Mouse (Mus musculus) heart, postnatal 0 days (tissue): ENCODE results near the gene Lonp1. TPM values are rescaled to one million over a fixed set of nuclear protein-coding genes. Genes with fewer than 3 reads are reported as not detected.

Source experiments
- ATAC-seq: fragments of 200-750 bp; cut with Nextera tagmentation; 2 replicates; pipeline ENCODE4 v1.8.0; 2017; ENCODE audit warnings: low read depth, moderate number of reproducible peaks, moderate library complexity; ENCODE audit not compliant: insufficient read depth
- DNase-seq: peaks from one replicate; pipeline ENCODE4 v3.0.0-alpha.2; 2016; ENCODE audit warnings: low spot score
- H3K27ac ChIP-seq: fragments of 300-500 bp; sonication (generic); 2 replicates; pipeline ENCODE4 v1.5.1; 2014; ENCODE audit warnings: low read depth, mild to moderate bottlenecking
- H3K27me3 ChIP-seq: fragments of 300-500 bp; sonication (generic); 2 replicates; pipeline ENCODE4 v1.6.1; 2014; ENCODE audit warnings: low read length, mixed read lengths; ENCODE audit not compliant: control insufficient read depth, insufficient read depth
- H3K36me3 ChIP-seq: fragments of 300-500 bp; sonication (generic); replicated peaks from 2 replicates; pipeline ENCODE4 v1.6.1; 2014; ENCODE audit warnings: low read length, mixed read lengths; ENCODE audit not compliant: control insufficient read depth, insufficient read depth
- H3K4me1 ChIP-seq: fragments of 300-500 bp; sonication (generic); 2 replicates; pipeline ENCODE4 v1.6.1; 2014; ENCODE audit warnings: antibody characterized with exemption; ENCODE audit not compliant: control insufficient read depth, insufficient read depth
- H3K4me2 ChIP-seq: fragments of 300-500 bp; sonication (generic); 2 replicates; pipeline ENCODE4 v1.6.1; 2014; ENCODE audit warnings: low read depth, mild to moderate bottlenecking, low read length, moderate library complexity
- H3K4me3 ChIP-seq: fragments of 300-500 bp; sonication (generic); 2 replicates; pipeline ENCODE4 v1.5.1; 2014; ENCODE audit warnings: low read depth, low read length
- H3K9ac ChIP-seq: fragments of 300-500 bp; sonication (generic); replicated peaks from 2 replicates; pipeline ENCODE4 v1.6.1; 2014; ENCODE audit warnings: low read depth, low read length, mixed read lengths
- H3K9me3 ChIP-seq: fragments of 300-500 bp; sonication (generic); replicated peaks from 2 replicates; pipeline ENCODE4 v1.6.1; 2016; ENCODE audit warnings: low read length; ENCODE audit not compliant: control insufficient read depth
- CTCF ChIP-seq: IDR thresholded peaks from 2 replicates; pipeline ENCODE4 v1.5.1; 2016; ENCODE audit warnings: antibody characterized with exemption, control low read depth, low read depth
- EP300 ChIP-seq: IDR thresholded peaks from 2 replicates; pipeline ENCODE4 v1.6.1; 2016; ENCODE audit warnings: antibody characterized with exemption, low read depth
- whole genome bisulfite sequencing: fragments of 180-500 bp; shearing (Covaris S2); extraction: QIAGEN DNeasy Blood & Tissue Kit; methylation state at CpG from one replicate; pipeline ENCODE4 v1.1.7; 2014; 5-methylcytosine and 5-hydroxymethylcytosine counted together
- polyA plus RNA-seq: library from polyadenylated mRNA; unstranded; fragments of >200 nt; fragmentation: Nextera tagmentation; extraction: Ambion mirVana; gene quantifications from 2 replicates; pipeline ENCODE4 v1.2.1, GENCODE M21; 2015
- total RNA-seq: library from RNA; depleted of rRNA; stranded (reverse); fragments of >200 nt; gene quantifications from 2 replicates; pipeline ENCODE4 v1.2.3, GENCODE M21; 2014; ENCODE audit warnings: low replicate concordance; rRNA removed

Gene Lonp1
- 109 and 115 TPM in 2 replicates for total RNA-seq
- 43.6 and 46.4 TPM in 2 replicates for polyA plus RNA-seq

DNA sequence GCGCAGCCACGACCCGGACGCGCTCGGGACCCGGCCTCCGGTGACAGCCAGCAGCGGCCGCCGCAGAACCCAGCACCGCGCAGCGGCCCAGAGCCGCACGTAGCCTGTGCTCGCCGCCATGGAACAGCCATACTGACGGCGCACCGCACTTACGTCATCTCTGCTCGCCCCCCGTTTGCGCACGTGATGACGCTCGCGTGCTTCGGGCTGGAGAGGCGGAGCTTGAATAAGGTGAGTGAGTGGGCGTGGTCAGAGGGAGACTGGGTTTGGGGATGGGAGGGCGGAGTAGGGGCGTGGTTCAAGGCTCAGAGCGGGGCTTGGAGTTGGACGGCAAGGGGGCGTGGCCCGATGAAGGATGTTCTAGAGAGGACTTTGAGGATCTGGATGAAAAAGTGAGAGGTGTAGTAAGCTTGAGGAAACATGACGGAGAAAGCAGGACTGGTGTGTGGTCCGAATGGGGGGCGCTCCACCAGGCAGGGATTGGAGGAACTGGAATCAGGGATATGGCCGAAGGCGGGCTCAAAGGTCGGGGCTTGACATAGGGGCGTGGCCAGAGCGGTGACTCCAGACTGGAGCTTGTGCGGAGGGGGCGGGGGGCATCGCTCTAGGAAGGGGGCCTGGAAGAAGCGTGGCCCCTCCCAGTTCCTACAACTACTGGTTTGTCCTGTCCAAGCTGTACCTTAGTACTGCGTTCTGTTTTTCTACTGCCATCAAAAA is at the start of gene Lonp1:
Gene Lonp1 (minus strand): TSS at position 134 of the 717 bp plus-strand sequence.
- peak within 1 kb of the TSS; percentile 97 for H3K4me2 ChIP-seq
- peak within 1 kb of the TSS; percentile 92 for H3K4me3 ChIP-seq
- peak within 1 kb of the TSS; percentile 52; the same call in 1 of the 2 replicates for H3K27ac ChIP-seq
- peaks cover 25% of the 10 kb centered on the region for H3K4me1 ChIP-seq
- no peak; the same call in 1 of the 2 replicates for TF ChIP-seq CTCF
- peak within 1 kb of the TSS; percentile 81 for H3K9ac ChIP-seq
- peaks cover 23% of the 10 kb centered on the region for H3K36me3 ChIP-seq
- H3K9me3 ChIP-seq = no peaks in the 10 kb centered on the region
- DNase-seq (peak; percentile 96), ATAC-seq (peak; percentile 94)
- under 1% methylated on average over 51 of the region's 51 CpGs for WGBS
- H3K27me3 ChIP-seq = no peaks in the 10 kb centered on the region

- TF ChIP-seq EP300 (no peak), CTCF (no peak)
- ATAC-seq (no peak; the same call in 1 of the 2 replicates), DNase-seq (no peak)
- H3K27me3 ChIP-seq = no peaks in the 10 kb centered on the region
- H3K36me3 ChIP-seq = peaks cover 13% of the 10 kb centered on the region; the same call in 1 of the 2 replicates
- H3K9me3 ChIP-seq = no peaks in the 10 kb centered on the region
- peak overlapping the region; percentile 91 for H3K4me2 ChIP-seq
- peak overlapping the region; percentile 84 for H3K27ac ChIP-seq
- H3K4me1 ChIP-seq = peaks cover 10% of the 10 kb centered on the region
- H3K4me3 ChIP-seq = peak overlapping the region; percentile 77
- under 1% methylated on average over 33 of the region's 37 CpGs for WGBS
- H3K9ac ChIP-seq = peak overlapping the region; percentile 94
Measured at GRCm38 (mm10) chr17:56673647-56674416, 47.1 kb upstream of the Lonp1 start.

DNA sequence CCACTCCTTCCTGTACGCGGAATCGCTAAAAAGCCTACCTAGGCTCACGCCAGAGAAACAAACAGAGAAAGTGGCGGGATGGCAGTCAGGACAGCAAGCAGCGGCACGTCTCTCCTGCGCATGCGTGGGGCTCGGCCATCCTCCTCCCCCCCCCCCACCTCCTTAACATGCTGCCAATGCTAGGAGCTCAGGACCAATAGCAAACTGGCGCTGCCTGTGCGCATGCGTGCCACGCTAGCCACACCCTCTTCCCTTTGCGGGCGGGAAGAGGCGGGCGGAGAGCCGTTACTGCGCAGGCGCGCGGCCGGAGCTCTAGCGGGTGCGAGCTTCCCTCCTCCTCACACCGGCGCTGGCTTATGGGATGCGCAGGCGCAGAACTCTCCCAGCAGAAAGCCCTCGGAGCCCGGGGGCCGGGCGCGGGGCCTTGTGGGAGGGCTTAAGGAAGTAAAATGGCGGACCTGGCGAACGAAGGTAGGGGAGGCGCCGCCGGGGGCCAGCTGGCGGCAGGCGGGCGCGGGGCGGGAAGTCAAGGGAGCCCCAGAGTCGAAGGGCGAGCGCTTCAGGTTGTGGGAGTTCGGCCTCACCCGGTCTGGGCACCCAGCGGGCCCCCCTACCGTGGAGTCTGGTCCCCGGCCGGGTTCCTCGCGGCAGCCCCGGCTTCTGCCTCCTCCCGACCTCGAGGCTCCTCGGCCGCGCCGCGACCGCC is 46.4 kb upstream of the Lonp1 start, which contains the start of gene Ranbp3:
Gene Ranbp3 (plus strand): TSS at position 354 of the 706 bp plus-strand sequence.
- Histone ChIP-seq H3K9ac (peak within 1 kb of the TSS; percentile 94), H3K27me3 (no peaks in the 10 kb centered on the region), H3K27ac (peak within 1 kb of the TSS; percentile 88), H3K4me2 (peak within 1 kb of the TSS; percentile 91), H3K36me3 (peaks cover 13% of the 10 kb centered on the region; the same call in 1 of the 2 replicates), H3K9me3 (no peaks in the 10 kb centered on the region), H3K4me3 (peak within 1 kb of the TSS; percentile 77), H3K4me1 (peaks cover 10% of the 10 kb centered on the region)
- DNase-seq = peak; percentile 99
- ATAC-seq = peak; percentile 96
- under 1% methylated on average over 48 of the region's 66 CpGs for WGBS
- TF ChIP-seq EP300 (no peak), CTCF (no peak)

- Histone ChIP-seq H3K27ac (no peak overlapping the region), H3K4me2 (no peak overlapping the region), H3K27me3 (no peaks in the 10 kb centered on the region), H3K9me3 (no peaks in the 10 kb centered on the region), H3K4me1 (peaks cover 8% of the 10 kb centered on the region), H3K36me3 (no peaks in the 10 kb centered on the region), H3K4me3 (no peak overlapping the region), H3K9ac (no peak overlapping the region)
- 74% methylated on average over 8 of the region's 8 CpGs for WGBS
- DNase-seq (no peak), ATAC-seq (no peak)
- TF ChIP-seq CTCF (no peak), EP300 (no peak)
Measured at GRCm38 (mm10) chr17:56669766-56670165, 43.1 kb upstream of the Lonp1 start.
